Mouse (Mus musculus): ENCODE measurements around the gene Ppp1r10. TPM values are rescaled to one million over a fixed set of nuclear protein-coding genes. Genes with fewer than 3 reads are reported as not detected.
"Not testable (repeated sequence)": the region's sequence is repeated elsewhere in the genome, so short reads cannot be mapped to it uniquely, and the experiment has no call there.

The Ppp1r10 gene
- polyA plus RNA-seq, 1 experiment from 2014 or later, result 44.3 TPM

GRCm38 (mm10) chr17:35920384-35920783, 4.2 kb downstream of the Ppp1r10 start:
- H3K36me3 ChIP-seq, result peaks cover 23% of the 10 kb centered on the region
- peak overlapping the region; percentile 97 for H3K27ac ChIP-seq
- H3K4me1 ChIP-seq, result peaks cover 24% of the 10 kb centered on the region
- H3K4me2 ChIP-seq, result 0 out of 2 replicates have a peak overlapping the region, but pooled peaks have one; percentile 93
- WGBS, result 78% methylated on average over 1 of the region's 1 CpGs
- ATAC-seq (ENCODE audit: insufficient number of reproducible peaks, insufficient read depth, low FRiP score, low TSS enrichment, low read depth), result no peak
- no peak overlapping the region for H3K9ac ChIP-seq
- H3K4me3 ChIP-seq, result no peak overlapping the region
- no peaks in the 10 kb centered on the region for H3K9me3 ChIP-seq
- H3K27me3 ChIP-seq, result no peaks in the 10 kb centered on the region

- no peak for ATAC-seq (ENCODE audit: insufficient number of reproducible peaks, insufficient read depth, low FRiP score, low TSS enrichment, low read depth)
- H3K9me3 ChIP-seq, result no peaks in the 10 kb centered on the region
- peaks cover 28% of the 10 kb centered on the region for H3K36me3 ChIP-seq
- H3K4me3 ChIP-seq, result no peak overlapping the region
- H3K9ac ChIP-seq, result no peak overlapping the region
- no peaks in the 10 kb centered on the region for H3K27me3 ChIP-seq
- WGBS, result 71% methylated on average over 5 of the region's 5 CpGs
- H3K4me2 ChIP-seq, result no peak overlapping the region
- H3K27ac ChIP-seq, result peak overlapping the region; percentile 97
- peaks cover 21% of the 10 kb centered on the region for H3K4me1 ChIP-seq
These were observed 4.8 kb downstream of the Ppp1r10 start for GRCm38 (mm10) chr17:35920862-35921562.

GRCm38 (mm10) chr17:35921710-35922109, 5.5 kb downstream of the Ppp1r10 start:
- Histone ChIP-seq H3K27me3 (no peaks in the 10 kb centered on the region), H3K36me3 (peaks cover 35% of the 10 kb centered on the region), H3K4me2 (no peak overlapping the region), H3K27ac (no peak overlapping the region; the same call in 1 of the 2 replicates), H3K4me3 (no peak overlapping the region), H3K4me1 (peaks cover 21% of the 10 kb centered on the region), H3K9ac (no peak overlapping the region), H3K9me3 (no peaks in the 10 kb centered on the region)
- no peak for ATAC-seq (ENCODE audit: insufficient number of reproducible peaks, insufficient read depth, low FRiP score, low TSS enrichment, low read depth)
- WGBS, result 82% methylated on average over 4 of the region's 4 CpGs

- no peak overlapping the region for H3K9ac ChIP-seq
- H3K27ac ChIP-seq, result no peak overlapping the region
- H3K4me2 ChIP-seq, result no peak overlapping the region
- no peaks in the 10 kb centered on the region for H3K27me3 ChIP-seq
- no peak for ATAC-seq (ENCODE audit: insufficient number of reproducible peaks, insufficient read depth, low FRiP score, low TSS enrichment, low read depth)
- peaks cover 21% of the 10 kb centered on the region for H3K4me1 ChIP-seq
- H3K9me3 ChIP-seq, result no peaks in the 10 kb centered on the region
- peaks cover 41% of the 10 kb centered on the region for H3K36me3 ChIP-seq
- H3K4me3 ChIP-seq, result no peak overlapping the region
- WGBS, result 88% methylated on average over 3 of the region's 3 CpGs
These were observed 6.3 kb downstream of the Ppp1r10 start for GRCm38 (mm10) chr17:35922566-35922965.

GRCm38 (mm10) chr17:35923281-35923680, 7.0 kb downstream of the Ppp1r10 start:
- Histone ChIP-seq H3K27me3 (no peaks in the 10 kb centered on the region), H3K4me2 (no peak overlapping the region), H3K36me3 (peaks cover 49% of the 10 kb centered on the region), H3K9ac (no peak overlapping the region), H3K27ac (no peak overlapping the region), H3K4me1 (peaks cover 21% of the 10 kb centered on the region), H3K9me3 (no peaks in the 10 kb centered on the region), H3K4me3 (no peak overlapping the region)
- no peak for ATAC-seq (ENCODE audit: insufficient number of reproducible peaks, insufficient read depth, low FRiP score, low TSS enrichment, low read depth)
- 92% methylated on average over 4 of the region's 4 CpGs for WGBS

- 86% methylated on average over 1 of the region's 1 CpGs for WGBS
- Histone ChIP-seq H3K27me3 (no peaks in the 10 kb centered on the region), H3K4me1 (no peaks in the 10 kb centered on the region), H3K9ac (no peak overlapping the region), H3K27ac (no peak overlapping the region), H3K36me3 (peaks cover 81% of the 10 kb centered on the region), H3K4me2 (no peak overlapping the region), H3K9me3 (no peaks in the 10 kb centered on the region), H3K4me3 (no peak overlapping the region)
- ATAC-seq (ENCODE audit: insufficient number of reproducible peaks, insufficient read depth, low FRiP score, low TSS enrichment, low read depth), result no peak
These were observed 11.2 kb downstream of the Ppp1r10 start for GRCm38 (mm10) chr17:35927471-35927870.

- H3K36me3 ChIP-seq, result peaks cover 68% of the 10 kb centered on the region
- WGBS, result 91% methylated on average over 2 of the region's 2 CpGs
These were observed 13.3 kb downstream of the Ppp1r10 start for GRCm38 (mm10) chr17:35929534-35929933.

GRCm38 (mm10) chr17:35930627-35931026, 14.4 kb downstream of the Ppp1r10 start:
- no peaks in the 10 kb centered on the region for H3K27me3 ChIP-seq
- no peaks in the 10 kb centered on the region for H3K9me3 ChIP-seq
- H3K4me2 ChIP-seq, result no peak overlapping the region
- peaks cover 58% of the 10 kb centered on the region for H3K36me3 ChIP-seq
- WGBS, result 95% methylated on average over 12 of the region's 12 CpGs
- no peak overlapping the region for H3K4me3 ChIP-seq
- no peak overlapping the region for H3K9ac ChIP-seq
- no peak; the same call in 1 of the 2 replicates for ATAC-seq (ENCODE audit: insufficient number of reproducible peaks, insufficient read depth, low FRiP score, low TSS enrichment, low read depth)
- no peak overlapping the region for H3K27ac ChIP-seq
- H3K4me1 ChIP-seq, result no peaks in the 10 kb centered on the region

More at GRCm38 (mm10) chr17:35929534-35929933, 13.3 kb downstream of the Ppp1r10 start:
- no peak overlapping the region for H3K9ac ChIP-seq
- H3K27me3 ChIP-seq, result no peaks in the 10 kb centered on the region
- H3K4me2 ChIP-seq, result no peak overlapping the region
- H3K27ac ChIP-seq, result no peak overlapping the region
- no peaks in the 10 kb centered on the region for H3K4me1 ChIP-seq
- no peaks in the 10 kb centered on the region for H3K9me3 ChIP-seq
- no peak for ATAC-seq (ENCODE audit: insufficient number of reproducible peaks, insufficient read depth, low FRiP score, low TSS enrichment, low read depth)
- H3K4me3 ChIP-seq, result no peak overlapping the region

- Histone ChIP-seq H3K4me3 (no peak overlapping the region), H3K4me2 (no peak overlapping the region), H3K9ac (no peak overlapping the region), H3K27me3 (no peaks in the 10 kb centered on the region), H3K36me3 (peaks cover 41% of the 10 kb centered on the region), H3K9me3 (no peaks in the 10 kb centered on the region), H3K4me1 (no peaks in the 10 kb centered on the region), H3K27ac (no peak overlapping the region)
- ATAC-seq (ENCODE audit: insufficient number of reproducible peaks, insufficient read depth, low FRiP score, low TSS enrichment, low read depth), result no peak
- WGBS, result 90% methylated on average over 4 of the region's 4 CpGs
These were observed 16.4 kb downstream of the Ppp1r10 start for GRCm38 (mm10) chr17:35932608-35933007.

GRCm38 (mm10) chr17:35935763-35936162, 19.5 kb downstream of the Ppp1r10 start:
- not testable (repeated sequence) for H3K4me3 ChIP-seq; H3K4me2 ChIP-seq; H3K9ac ChIP-seq; ATAC-seq (ENCODE audit: insufficient number of reproducible peaks, insufficient read depth, low FRiP score, low TSS enrichment, low read depth); H3K27me3 ChIP-seq; H3K4me1 ChIP-seq; H3K27ac ChIP-seq; H3K9me3 ChIP-seq; H3K36me3 ChIP-seq
- 82% methylated on average over 14 of the region's 14 CpGs for WGBS

- Histone ChIP-seq H3K4me2 (no peak overlapping the region), H3K27me3 (no peaks in the 10 kb centered on the region), H3K27ac (no peak overlapping the region), H3K9me3 (no peaks in the 10 kb centered on the region), H3K9ac (no peak overlapping the region), H3K4me1 (no peaks in the 10 kb centered on the region), H3K4me3 (no peak overlapping the region), H3K36me3 (no peaks in the 10 kb centered on the region)
- 47% methylated on average over 2 of the region's 2 CpGs for WGBS
- 0 out of 2 replicates have a peak, but pooled peaks have one; percentile 32 for ATAC-seq (ENCODE audit: insufficient number of reproducible peaks, insufficient read depth, low FRiP score, low TSS enrichment, low read depth)
These were observed 21.6 kb downstream of the Ppp1r10 start for GRCm38 (mm10) chr17:35937700-35938348.

GRCm38 (mm10) chr17:35939108-35939507, 22.9 kb downstream of the Ppp1r10 start:
- Histone ChIP-seq H3K4me1 (no peaks in the 10 kb centered on the region), H3K4me3 (no peak overlapping the region), H3K9ac (no peak overlapping the region), H3K36me3 (no peaks in the 10 kb centered on the region), H3K4me2 (no peak overlapping the region), H3K9me3 (no peaks in the 10 kb centered on the region), H3K27ac (no peak overlapping the region), H3K27me3 (no peaks in the 10 kb centered on the region)
- no peak for ATAC-seq (ENCODE audit: insufficient number of reproducible peaks, insufficient read depth, low FRiP score, low TSS enrichment, low read depth)
- 48% methylated on average over 2 of the region's 2 CpGs for WGBS
